Mouse (Mus musculus): ENCODE results near the gene Olfr699. TPM values are rescaled to one million over a fixed set of nuclear protein-coding genes. Genes with fewer than 3 reads are reported as not detected.
"Not testable (repeated sequence)": the region's sequence is repeated elsewhere in the genome, so short reads cannot be mapped to it uniquely, and the experiment has no call there.

Gene Olfr699
- not detected in 2 replicates for polyA plus RNA-seq (2015; fragmentation: Nextera tagmentation; extraction: Ambion mirVana)

- WGBS, result 97% methylated on average over 1 of the region's 1 CpGs
- Histone ChIP-seq H3K4me3 (replicated peaks) (no peak within 1 kb of the TSS), H3K4me1 (replicated peaks) (no peaks in the 10 kb centered on the region), H3K27ac (no peak within 1 kb of the TSS), H3K9me3 (no peaks in the 10 kb centered on the region), H3K27me3 (no peaks in the 10 kb centered on the region), H3K36me3 (no peaks in the 10 kb centered on the region), H3K9ac (replicated peaks) (no peak within 1 kb of the TSS), H3K4me2 (replicated peaks) (no peak within 1 kb of the TSS)
- ATAC-seq, result no peak
Measured at GRCm38 (mm10) chr7:106793098-106793497, at the start of gene Olfr699. Olfr699 (minus strand) TSS chr7:106793198.

GRCm38 (mm10) chr7:106833793-106834192, 40.8 kb upstream of the Olfr699 start, which contains the start of gene Olfr702:
Olfr702 (minus strand) TSS chr7:106833893.
- no peak within 1 kb of the TSS for H3K4me2 ChIP-seq (replicated peaks)
- H3K4me3 ChIP-seq (replicated peaks), result no peak within 1 kb of the TSS
- H3K9ac ChIP-seq (replicated peaks), result no peak within 1 kb of the TSS
- no peaks in the 10 kb centered on the region for H3K36me3 ChIP-seq
- ATAC-seq, result no peak
- no peaks in the 10 kb centered on the region for H3K27me3 ChIP-seq
- no peaks in the 10 kb centered on the region for H3K9me3 ChIP-seq
- no peaks in the 10 kb centered on the region for H3K4me1 ChIP-seq (replicated peaks)
- no peak within 1 kb of the TSS for H3K27ac ChIP-seq

GRCm38 (mm10) chr7:106818414-106818813, 25.4 kb upstream of the Olfr699 start:
- no peak for ATAC-seq
- no peaks in the 10 kb centered on the region for H3K4me1 ChIP-seq (replicated peaks)
- no peaks in the 10 kb centered on the region for H3K36me3 ChIP-seq
- no peak overlapping the region for H3K4me3 ChIP-seq (replicated peaks)
- no peaks in the 10 kb centered on the region for H3K27me3 ChIP-seq
- H3K9ac ChIP-seq (replicated peaks), result no peak overlapping the region
- H3K9me3 ChIP-seq, result no peaks in the 10 kb centered on the region
- H3K27ac ChIP-seq, result no peak overlapping the region
- no peak overlapping the region for H3K4me2 ChIP-seq (replicated peaks)

- Histone ChIP-seq H3K4me2 (replicated peaks) (no peak overlapping the region), H3K27ac (no peak overlapping the region), H3K27me3 (no peaks in the 10 kb centered on the region), H3K9ac (replicated peaks) (no peak overlapping the region), H3K4me1 (replicated peaks) (no peaks in the 10 kb centered on the region), H3K36me3 (no peaks in the 10 kb centered on the region), H3K9me3 (no peaks in the 10 kb centered on the region), H3K4me3 (replicated peaks) (no peak overlapping the region)
- WGBS, result 52% methylated on average over 2 of the region's 2 CpGs
- ATAC-seq, result no peak
Measured at GRCm38 (mm10) chr7:106815775-106816174, 22.8 kb upstream of the Olfr699 start.

- Histone ChIP-seq H3K27ac (no peak within 1 kb of the TSS), H3K9me3 (no peaks in the 10 kb centered on the region), H3K4me1 (replicated peaks) (no peaks in the 10 kb centered on the region), H3K4me3 (replicated peaks) (no peak within 1 kb of the TSS), H3K9ac (replicated peaks) (no peak within 1 kb of the TSS), H3K27me3 (no peaks in the 10 kb centered on the region), H3K4me2 (replicated peaks) (no peak within 1 kb of the TSS), H3K36me3 (no peaks in the 10 kb centered on the region)
- ATAC-seq, result no peak
- WGBS, result 79% methylated on average over 2 of the region's 2 CpGs
Measured at GRCm38 (mm10) chr7:106813829-106814228, 20.8 kb upstream of the Olfr699 start, which contains the start of gene Olfr701. Olfr701 (plus strand) TSS chr7:106814129.

- H3K4me2 ChIP-seq (replicated peaks), result no peak within 1 kb of the TSS
- no peak within 1 kb of the TSS for H3K27ac ChIP-seq
- 88% methylated on average over 1 of the region's 1 CpGs for whole genome bisulfite sequencing
- no peaks in the 10 kb centered on the region for H3K27me3 ChIP-seq
- H3K9me3 ChIP-seq, result no peaks in the 10 kb centered on the region
- no peak within 1 kb of the TSS for H3K4me3 ChIP-seq (replicated peaks)
- no peak for ATAC-seq
- no peak within 1 kb of the TSS for H3K9ac ChIP-seq (replicated peaks)
- no peaks in the 10 kb centered on the region for H3K36me3 ChIP-seq
- H3K4me1 ChIP-seq (replicated peaks), result no peaks in the 10 kb centered on the region
Measured at GRCm38 (mm10) chr7:106808734-106809133, 15.7 kb upstream of the Olfr699 start, which contains the start of gene Olfr700. Olfr700 (minus strand) TSS chr7:106808834.

DNA sequence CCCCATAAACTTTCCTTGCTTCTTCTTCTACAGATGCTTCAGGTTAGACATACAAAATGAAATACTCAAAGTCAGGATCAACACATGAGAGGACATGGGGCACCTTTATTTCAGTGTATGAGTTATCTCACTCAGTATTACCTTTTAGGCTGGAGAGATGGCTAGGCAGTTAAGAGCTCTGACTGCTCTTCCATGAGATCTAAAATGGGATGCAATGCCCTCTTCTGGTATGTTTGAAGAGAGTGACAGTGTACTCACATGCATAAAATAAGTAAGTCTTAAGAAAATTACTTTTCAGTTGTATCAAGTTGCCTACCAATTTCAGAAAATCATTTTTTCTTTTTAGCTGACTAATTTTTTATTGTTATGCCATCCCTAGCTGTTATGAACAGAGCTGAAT, 4.7 kb downstream of the Olfr699 start:
- Histone ChIP-seq H3K4me1 (replicated peaks) (no peaks in the 10 kb centered on the region), H3K27ac (no peak overlapping the region), H3K9ac (replicated peaks) (no peak overlapping the region), H3K9me3 (no peaks in the 10 kb centered on the region), H3K4me3 (replicated peaks) (no peak overlapping the region), H3K27me3 (no peaks in the 10 kb centered on the region), H3K36me3 (no peaks in the 10 kb centered on the region), H3K4me2 (replicated peaks) (no peak overlapping the region)
- ATAC-seq, result no peak

- not testable (repeated sequence) for H3K27me3 ChIP-seq; H3K4me2 ChIP-seq (replicated peaks); H3K27ac ChIP-seq; H3K36me3 ChIP-seq; H3K9ac ChIP-seq (replicated peaks); ATAC-seq; H3K4me3 ChIP-seq (replicated peaks); H3K4me1 ChIP-seq (replicated peaks); H3K9me3 ChIP-seq
- WGBS, result 94% methylated on average over 2 of the region's 2 CpGs
Measured at GRCm38 (mm10) chr7:106761008-106761407, 32.0 kb downstream of the Olfr699 start.

GRCm38 (mm10) chr7:106758800-106759199, 34.2 kb downstream of the Olfr699 start:
- no peak overlapping the region for H3K4me2 ChIP-seq (replicated peaks)
- no peaks in the 10 kb centered on the region for H3K4me1 ChIP-seq (replicated peaks)
- H3K27me3 ChIP-seq, result no peaks in the 10 kb centered on the region
- H3K4me3 ChIP-seq (replicated peaks), result no peak overlapping the region
- no peak for ATAC-seq
- 94% methylated on average over 2 of the region's 2 CpGs for WGBS
- no peak overlapping the region for H3K27ac ChIP-seq
- no peaks in the 10 kb centered on the region for H3K36me3 ChIP-seq
- H3K9ac ChIP-seq (replicated peaks), result no peak overlapping the region
- no peaks in the 10 kb centered on the region for H3K9me3 ChIP-seq

GRCm38 (mm10) chr7:106755297-106755696, 37.7 kb downstream of the Olfr699 start, which contains the start of gene Olfr698:
Olfr698 (minus strand) TSS chr7:106755397.
- Histone ChIP-seq H3K4me2 (replicated peaks) (no peak within 1 kb of the TSS), H3K9ac (replicated peaks) (no peak within 1 kb of the TSS), H3K27ac (no peak within 1 kb of the TSS), H3K4me3 (replicated peaks) (no peak within 1 kb of the TSS), H3K4me1 (replicated peaks) (no peaks in the 10 kb centered on the region), H3K27me3 (no peaks in the 10 kb centered on the region), H3K9me3 (no peaks in the 10 kb centered on the region), H3K36me3 (no peaks in the 10 kb centered on the region)
- ATAC-seq, result no peak

DNA sequence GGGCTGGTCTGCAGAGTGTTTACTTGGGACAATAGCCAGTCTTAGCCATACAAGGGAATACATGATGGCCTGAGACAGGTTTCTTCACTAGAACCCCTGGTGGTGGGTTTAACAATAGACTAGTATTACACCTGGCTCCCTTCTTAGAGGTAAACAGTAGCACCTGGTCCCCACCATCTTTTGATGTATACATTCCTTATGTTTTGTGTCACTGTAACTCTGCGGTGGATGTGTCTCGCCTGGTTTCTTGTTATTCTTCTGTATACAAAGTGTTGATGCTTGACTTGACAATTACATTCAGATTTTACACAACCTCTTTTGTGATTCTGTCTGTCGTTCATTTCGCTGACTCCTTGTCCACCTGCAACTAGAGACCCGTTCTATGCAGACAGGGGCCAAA, 47.2 kb downstream of the Olfr699 start:
- Histone ChIP-seq H3K36me3 (no peaks in the 10 kb centered on the region), H3K27me3 (no peaks in the 10 kb centered on the region), H3K4me1 (replicated peaks) (no peaks in the 10 kb centered on the region), H3K4me3 (replicated peaks) (no peak overlapping the region), H3K9me3 (no peaks in the 10 kb centered on the region), H3K4me2 (replicated peaks) (no peak overlapping the region), H3K9ac (replicated peaks) (no peak overlapping the region), H3K27ac (no peak overlapping the region)
- ATAC-seq, result no peak
- WGBS, result 91% methylated on average over 5 of the region's 5 CpGs

GRCm38 (mm10) chr7:106742343-106742742, 50.7 kb downstream of the Olfr699 start, which contains the start of gene Olfr697:
Olfr697 (minus strand) TSS chr7:106742443.
- ATAC-seq, result no peak
- WGBS, result 88% methylated on average over 1 of the region's 1 CpGs
- Histone ChIP-seq H3K27ac (no peak within 1 kb of the TSS), H3K4me1 (replicated peaks) (no peaks in the 10 kb centered on the region), H3K27me3 (no peaks in the 10 kb centered on the region), H3K4me2 (replicated peaks) (no peak within 1 kb of the TSS), H3K36me3 (no peaks in the 10 kb centered on the region), H3K9ac (replicated peaks) (no peak within 1 kb of the TSS), H3K9me3 (no peaks in the 10 kb centered on the region), H3K4me3 (replicated peaks) (no peak within 1 kb of the TSS)
